Mouse (Mus musculus): ENCODE measurements around the gene Sox5.
A peak's percentile ranks its signal among the peaks of the same experiment; 100 is the strongest.
"Not testable (repeated sequence)": the region's sequence is repeated elsewhere in the genome, so short reads cannot be mapped to it uniquely, and the experiment has no call there.

Sox5 gene

DNA sequence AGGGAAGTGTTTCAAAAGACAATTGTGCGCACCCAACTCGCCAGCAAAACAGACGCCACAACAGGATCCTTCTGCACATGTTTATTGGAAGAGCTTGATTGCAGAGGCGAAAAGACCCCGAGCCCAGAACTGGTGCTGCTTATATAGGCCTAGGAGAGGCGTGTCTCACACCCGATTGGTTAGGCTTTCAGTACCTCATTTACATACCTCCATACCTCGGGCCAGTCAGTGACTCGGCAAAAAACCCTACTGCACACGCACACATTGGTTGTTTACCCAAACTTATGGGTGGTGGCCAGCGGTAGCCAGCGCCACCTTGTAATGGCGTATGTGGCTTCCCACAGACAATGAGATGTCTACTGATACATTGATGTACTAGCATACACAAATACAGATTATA, 599.3 kb downstream of the Sox5 start:
- not testable (repeated sequence) for DNase-seq (ENCODE audit: low spot score)

DNA sequence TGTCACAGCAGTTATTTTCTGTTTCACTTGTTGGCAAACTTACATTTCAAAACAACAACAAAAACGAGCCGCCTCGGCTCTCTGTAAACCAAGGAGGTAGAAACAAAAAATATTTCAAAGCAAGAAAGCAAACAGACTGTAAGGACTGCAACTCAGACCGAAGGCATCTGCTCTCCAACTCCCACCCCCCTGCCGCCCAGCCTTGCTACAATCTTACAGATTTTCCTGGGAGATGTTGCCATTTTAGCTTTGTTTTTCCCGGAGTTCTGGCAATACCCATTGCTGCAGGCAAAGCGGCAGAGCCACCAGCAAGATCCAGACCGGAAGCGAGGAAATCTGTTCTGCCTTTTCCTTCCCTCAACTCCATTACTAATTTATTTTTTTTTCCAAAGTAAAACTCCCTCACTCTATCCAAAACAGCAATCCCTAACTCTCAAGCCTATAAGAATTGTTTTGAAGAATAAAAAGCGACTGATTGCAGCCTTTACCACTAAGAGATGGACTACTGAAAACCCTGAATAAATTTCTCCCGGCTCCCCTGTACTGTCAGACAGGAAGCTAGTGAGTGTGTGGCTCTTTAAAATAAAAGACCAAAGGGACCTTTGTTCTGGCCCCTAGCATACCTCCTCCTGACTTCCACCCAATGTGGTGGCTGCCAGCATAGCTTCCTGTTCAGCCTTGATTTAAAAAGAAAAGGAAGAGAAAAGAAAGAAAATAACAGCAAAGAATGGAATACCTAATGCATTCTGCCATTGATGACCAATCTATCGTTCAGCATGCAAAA, 600.5 kb downstream of the Sox5 start:
- DNase-seq (ENCODE audit: low spot score) = peak; percentile 38

DNA sequence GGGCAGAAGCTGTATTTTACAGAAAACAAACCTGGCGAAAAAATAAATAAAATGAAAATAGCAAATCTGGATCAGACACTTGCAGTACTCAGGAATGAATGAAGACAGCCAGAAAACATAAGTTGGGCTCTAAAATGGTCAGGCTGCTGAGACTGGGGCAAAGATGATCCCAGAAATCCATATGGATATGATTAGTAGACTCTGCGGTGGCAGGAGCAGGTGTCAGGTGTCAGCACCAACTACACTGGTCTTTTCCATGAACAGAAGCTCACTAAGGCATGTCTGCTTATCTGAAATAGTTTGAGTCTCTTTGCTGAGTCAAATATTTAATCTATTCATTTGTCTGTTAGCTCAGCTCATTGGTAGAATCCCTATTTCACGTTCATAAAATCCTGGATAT, 602.7 kb downstream of the Sox5 start:
- DNase-seq (ENCODE audit: low spot score) = no peak

DNA sequence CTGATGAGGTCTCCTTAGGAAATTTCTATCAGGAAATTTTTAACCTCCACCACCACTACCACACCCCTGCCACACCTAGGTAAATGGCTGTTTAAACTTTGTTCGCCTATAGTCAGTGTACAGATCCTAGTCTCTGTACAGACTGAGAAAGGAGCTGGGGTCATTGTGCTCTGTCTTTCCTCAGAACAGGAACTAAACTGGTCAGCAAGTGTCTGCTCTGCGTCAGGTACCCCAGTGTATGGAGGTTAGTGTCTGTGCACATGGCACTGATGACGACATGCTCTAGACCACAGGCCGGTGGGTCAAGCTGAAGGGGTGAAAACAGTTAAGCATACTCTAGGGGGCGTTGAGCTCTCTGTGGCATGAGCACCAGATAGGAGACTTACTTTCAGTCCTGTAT, 605.1 kb downstream of the Sox5 start:
- DNase-seq (ENCODE audit: low spot score) = no peak

DNA sequence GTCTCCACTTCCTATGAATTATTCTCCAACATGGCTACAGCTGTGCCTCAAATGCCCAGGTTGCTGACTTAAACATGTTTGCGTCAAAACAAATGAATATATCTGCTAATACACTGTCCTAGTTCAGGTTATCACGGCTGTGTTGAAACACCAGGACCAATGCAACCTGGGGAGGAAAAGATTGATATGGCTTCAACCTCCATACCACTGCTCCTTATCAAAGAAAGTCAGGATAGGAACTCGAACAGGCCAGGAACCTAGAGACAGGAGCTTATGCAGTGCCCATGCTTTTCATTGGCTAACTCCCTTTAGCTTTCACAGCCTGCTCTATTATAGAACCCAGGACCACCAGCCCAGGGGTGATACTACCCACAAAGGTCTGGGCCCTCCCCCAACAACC, 606.2 kb downstream of the Sox5 start:
- no peak for DNase-seq (ENCODE audit: low spot score)

DNA sequence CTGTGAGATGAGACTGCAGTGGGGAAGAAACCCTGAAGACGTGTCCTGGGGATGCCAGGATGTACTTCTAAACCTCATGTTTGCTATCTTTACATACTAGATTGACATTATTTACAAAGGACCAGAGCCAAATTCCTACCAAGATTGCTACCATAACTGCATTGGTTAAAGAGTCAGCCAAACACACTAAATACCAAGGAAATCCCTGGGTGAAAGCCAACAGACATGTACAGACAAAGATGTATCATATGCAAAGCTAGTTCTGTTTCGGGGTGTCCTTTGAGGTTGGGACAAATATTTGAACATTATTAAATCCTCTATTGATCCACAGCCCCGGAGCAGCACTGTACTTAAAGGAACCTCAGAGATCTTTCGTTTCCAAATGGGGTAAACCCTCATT, 611.2 kb downstream of the Sox5 start:
- no peak for DNase-seq (ENCODE audit: low spot score)

DNA sequence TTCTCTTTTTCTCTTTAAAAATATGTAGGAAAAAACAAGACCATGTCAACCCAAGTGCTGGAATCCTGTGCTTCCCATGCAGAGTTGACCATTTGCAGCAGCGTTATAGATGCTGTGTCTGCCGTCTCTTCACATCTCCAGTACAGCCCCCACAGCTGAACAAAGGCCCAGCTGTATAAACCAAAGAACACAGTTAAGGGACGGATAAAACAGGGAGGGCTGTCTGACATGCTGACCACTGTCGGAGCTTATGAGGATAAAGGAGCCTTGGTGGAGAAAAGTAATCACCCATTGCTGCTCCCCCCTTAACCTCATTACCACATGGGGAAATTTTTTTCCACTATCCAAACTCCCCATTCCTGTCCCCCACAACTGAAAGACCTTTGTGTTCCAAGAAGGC, 612.0 kb downstream of the Sox5 start:
- DNase-seq (ENCODE audit: low spot score) = no peak

DNA sequence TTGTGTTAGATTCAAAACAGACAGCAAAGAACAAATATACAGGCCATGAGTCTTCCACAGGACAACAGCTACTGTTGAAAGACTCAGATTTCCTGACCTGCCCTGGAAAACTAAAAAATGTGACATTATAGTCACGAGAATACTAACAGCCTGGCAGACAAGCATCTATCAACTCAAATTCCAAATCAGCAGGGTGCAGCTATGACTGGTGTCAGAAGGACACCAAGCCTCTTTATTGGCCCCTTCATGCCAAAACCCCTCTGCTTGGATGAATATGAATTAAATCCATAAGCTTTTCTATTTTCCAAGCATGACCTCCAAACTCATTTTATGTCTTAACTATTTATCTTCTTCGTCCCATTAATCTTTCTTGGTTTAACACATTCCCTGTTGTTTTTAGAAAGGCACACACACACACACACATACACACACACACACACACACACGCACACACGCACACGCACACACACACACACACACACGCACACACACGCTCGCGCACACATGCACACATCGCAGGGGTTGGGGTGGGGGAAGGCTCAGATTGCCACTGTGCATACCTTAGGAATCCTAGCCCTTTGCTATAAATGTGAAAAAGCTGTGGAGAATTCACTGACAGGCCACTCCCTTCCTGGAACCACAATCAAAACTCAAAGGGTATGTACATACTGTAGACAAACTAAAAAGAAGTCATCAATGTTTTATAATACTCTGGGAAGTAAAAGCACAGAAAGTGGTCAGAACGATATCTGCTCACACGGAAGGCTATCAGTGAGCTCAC, 612.9 kb downstream of the Sox5 start:
- no peak for DNase-seq (ENCODE audit: low spot score)

DNA sequence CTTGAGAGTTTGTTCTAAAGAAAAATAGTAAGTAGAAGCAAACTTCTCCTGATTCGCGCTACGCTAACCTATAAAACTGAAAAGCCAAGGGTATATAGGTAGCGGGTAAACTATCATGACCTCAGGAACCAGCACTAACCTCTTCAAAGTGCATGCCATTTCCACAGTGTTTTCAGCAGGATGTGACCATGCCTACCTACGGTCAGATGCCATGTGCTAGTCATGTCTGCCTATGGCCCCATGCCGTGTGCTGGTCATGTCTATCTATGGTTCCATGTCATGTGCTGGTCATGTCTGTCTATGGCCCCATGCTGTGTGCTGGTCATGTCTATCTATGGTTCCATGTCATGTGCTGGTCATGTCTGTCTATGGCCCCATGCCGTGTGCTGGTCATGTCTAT, 614.7 kb downstream of the Sox5 start:
- no peak for DNase-seq (ENCODE audit: low spot score)

DNA sequence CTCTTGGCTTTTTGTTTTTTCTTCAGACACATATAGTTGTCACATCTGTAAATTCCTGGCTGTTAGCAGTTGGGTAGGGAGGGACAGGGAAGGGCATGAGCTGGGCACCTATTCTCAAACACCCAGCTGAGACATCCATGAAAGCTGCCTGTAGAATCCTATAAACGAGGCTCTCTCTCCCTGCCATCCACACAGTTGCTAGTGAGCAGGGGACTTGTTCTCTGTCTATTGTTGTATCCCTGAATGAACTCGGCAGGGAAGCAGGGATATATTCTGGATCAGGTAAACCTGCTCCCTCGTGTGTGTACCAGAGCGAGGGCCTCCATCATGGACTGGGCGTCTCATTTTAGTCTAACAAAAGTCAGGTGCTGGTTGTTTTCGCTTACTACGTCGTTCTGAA, 615.1 kb downstream of the Sox5 start:
- DNase-seq (ENCODE audit: low spot score) = no peak

DNA sequence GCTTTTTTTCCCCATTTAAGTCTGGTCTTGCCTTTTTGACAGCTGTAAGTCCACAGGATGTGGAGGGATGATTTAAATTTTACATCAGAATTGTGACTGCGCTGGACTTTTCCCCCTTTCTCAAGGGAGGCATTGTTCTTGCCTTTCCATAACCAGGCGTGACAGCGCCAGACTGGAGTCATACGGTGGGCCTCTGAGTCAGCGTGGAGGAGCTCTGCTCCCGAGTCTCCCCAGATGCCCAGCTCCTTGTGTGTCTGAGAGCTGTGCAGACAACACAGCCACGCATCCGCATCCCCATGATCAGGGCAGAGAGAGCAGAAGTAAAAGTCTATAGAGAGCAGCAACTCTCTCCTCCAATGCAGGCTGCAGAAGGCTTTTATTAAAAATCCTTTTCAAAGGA, 615.7 kb downstream of the Sox5 start:
- DNase-seq (ENCODE audit: low spot score) = no peak

DNA sequence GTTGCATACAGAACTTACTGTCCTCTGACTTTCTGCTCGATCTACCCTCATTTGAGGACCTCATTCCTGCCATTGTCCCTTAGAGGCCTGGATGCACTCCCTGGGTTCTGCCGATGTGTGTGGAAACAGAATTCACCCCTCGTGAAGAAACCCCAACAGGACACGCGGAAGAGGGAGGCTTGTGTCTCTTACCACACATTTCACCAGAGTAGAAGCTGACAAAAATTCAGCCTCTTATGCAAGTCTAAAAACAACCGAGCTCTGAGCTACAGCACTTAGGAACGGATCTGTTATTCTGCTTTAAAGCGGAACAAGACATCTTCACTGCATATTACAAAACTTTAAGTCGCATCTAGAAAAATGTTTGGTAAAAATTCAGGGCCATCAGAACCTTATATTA, 618.3 kb downstream of the Sox5 start:
- no peak for DNase-seq (ENCODE audit: low spot score)

DNA sequence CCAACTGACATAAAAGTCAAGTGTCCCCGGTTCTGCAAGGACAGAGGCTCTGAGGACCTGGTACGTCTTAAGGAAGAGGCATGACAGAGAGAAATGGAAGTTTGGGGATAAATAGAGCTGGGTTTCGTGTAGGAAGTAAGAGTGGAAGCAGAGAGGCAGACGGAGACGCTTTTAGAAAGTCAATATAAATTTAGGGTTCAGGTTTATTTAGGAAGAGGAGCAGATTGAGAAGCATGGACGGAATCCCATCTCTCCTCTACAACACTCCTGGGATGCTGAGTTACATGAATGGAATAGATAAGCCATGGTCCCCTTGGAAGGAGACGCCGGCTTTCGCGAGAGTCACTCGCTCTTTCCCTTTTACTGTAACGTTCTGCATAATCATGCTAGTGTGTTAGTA, 623.1 kb downstream of the Sox5 start:
- DNase-seq (ENCODE audit: low spot score) = no peak

DNA sequence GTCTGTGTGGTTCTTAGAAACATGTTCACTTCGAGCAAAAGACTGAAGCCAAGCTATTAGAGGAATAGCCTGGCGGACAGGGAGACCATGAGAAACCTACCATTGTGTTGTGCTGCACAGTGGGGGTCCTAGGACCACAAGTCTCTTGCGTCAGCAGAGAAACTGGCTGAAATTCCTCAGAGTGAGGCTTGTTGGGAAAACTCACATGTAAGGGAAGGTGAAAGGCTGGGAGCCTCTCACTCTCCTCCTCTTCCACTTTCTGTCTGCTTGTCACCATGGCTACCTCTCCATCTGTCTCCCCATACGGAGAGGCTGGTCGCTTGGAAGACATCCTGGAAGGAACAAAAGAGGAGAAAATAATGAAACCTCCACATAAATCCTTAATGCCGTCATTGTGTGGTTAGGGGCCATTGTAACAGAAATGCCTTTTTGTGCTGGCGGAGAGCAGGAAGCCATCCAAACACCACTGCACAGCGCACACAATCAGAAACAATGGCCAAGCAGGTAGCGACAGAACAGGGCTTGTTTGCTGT, 626.8 kb downstream of the Sox5 start:
- peak; percentile 56 for DNase-seq (ENCODE audit: low spot score)

DNA sequence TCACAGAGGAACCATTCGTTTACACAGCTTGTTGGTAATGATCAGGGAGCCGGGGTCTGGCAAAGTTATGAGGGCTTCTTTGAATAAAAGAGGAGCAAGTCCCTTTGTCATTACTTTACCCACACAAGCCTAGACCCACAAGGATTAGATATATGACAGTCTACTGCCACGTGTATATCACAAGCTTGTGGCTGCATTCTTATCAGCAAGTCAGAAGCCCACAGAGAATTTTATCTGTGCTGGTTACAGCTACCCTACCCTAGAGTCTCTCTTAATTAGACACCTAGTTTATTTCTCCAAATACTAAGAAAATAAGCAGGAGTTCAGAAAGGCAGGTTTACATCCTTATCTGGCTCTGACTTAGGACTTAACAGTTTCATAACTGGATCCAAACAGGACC, 629.8 kb downstream of the Sox5 start:
- DNase-seq (ENCODE audit: low spot score) = no peak

DNA sequence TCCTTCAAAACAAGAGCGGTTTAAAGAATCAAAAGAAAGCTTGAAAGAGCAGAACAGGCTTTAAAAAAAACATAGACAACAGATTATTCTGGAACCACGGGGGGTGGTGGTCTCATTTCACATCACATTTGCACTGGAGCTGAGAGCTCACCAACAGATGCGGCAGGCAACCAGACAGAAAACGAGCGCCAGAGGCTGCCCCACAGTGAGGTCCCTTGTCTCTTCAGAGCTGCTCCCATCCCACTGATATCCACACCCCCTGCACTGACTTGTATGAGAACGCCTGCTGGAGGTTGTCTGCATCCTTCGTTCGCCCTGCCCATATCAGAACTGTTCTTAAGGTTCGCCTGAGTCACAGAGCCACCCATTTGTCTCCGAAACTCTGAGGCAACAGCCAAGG, 630.7 kb downstream of the Sox5 start:
- DNase-seq (ENCODE audit: low spot score) = no peak

DNA sequence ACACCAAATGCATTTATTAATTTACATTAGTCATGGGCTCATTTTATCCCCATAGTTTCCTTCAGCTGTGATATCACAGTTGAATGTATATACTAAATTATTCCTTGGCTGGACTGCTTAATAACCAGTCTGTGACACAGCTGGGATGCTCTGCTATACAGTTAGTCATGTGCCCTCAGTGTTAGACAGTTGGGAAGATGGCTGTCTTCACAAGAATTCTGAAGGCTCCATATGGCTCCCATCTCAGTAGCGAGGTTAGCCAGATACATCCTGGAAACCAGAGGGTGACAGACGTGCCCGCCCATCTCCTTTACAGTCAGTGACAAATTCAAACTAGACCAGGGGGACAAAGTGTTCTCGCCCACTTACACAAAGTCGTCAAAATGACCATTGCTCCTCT, 644.4 kb downstream of the Sox5 start:
- DNase-seq (ENCODE audit: low spot score) = no peak

DNA sequence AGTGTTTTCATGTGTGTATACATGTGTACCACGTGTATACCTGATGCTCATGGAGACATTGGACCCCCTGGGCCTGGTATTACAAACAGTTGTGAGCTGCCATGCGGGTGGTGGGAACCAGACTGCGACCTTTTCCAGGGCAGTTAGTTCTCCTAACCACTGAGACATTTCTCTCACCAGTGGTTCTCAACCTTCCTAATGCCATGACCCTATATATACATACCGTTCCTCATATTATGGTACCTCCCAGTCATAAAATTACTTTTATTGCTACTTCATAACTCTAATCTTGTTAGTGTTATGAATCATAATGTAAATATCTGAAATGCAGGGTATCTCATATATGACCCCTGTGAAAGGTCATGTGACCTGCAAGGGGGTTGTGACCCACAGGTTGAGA, 644.9 kb downstream of the Sox5 start:
- no peak for DNase-seq (ENCODE audit: low spot score)

DNA sequence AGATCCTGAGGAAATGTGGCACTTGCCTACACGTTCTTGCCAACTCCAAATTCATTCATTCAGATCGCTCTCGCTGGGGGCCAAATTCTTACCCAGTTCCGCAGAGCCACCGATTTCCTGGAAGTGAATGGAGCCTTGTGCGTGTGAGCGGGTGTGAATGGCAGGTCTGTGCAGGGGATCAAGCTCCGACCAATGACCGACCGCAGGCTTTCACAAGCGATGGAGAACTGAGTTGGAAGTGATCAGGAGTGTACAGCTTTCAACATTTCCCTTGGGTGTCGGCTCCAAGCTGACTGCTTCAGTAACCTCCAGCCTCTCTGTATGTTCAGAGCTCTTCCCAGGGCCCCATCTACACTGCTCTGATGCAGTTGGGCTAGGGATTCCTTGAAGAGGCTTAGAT, 651.9 kb downstream of the Sox5 start:
- no peak for DNase-seq (ENCODE audit: low spot score)

DNA sequence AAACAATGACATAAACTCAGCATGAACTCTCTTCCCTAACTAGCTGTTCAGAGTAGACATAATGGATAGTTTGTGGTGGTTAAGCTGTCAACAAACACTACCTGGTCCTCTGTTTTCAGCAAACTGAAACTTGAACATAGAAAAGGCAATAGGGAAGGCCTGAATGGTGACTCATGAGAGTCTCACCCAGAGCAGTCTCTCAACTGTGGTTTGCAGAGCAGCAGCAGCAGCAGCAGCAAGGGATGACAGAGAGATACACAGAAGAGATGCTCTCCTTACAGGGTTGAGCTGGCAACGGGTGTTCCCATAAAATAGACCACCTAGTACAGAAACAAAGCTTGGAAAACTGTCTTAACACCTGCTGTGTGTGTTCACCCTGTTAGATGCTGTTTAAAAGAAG, 661.8 kb downstream of the Sox5 start:
- no peak for DNase-seq (ENCODE audit: low spot score)

DNA sequence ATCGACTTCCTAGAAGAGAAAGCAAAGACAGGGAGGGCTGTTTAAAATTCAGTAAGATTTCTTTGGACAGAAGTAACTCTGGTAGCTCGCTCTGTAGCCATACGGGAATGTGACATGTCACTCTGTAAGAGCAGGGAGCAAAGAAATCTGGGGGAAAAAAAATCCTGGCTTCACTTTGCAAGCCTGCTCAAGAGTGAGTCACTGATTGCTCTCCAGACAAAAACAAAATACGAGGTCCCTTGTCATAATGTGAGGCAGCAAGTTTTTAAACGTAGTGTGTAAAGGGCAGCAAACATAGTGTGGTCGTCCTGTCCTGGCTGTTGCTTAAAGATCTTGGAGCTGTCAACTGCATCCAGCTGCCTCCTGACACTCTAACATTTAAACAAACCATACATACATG, 665.1 kb downstream of the Sox5 start:
- no peak for DNase-seq (ENCODE audit: low spot score)

DNA sequence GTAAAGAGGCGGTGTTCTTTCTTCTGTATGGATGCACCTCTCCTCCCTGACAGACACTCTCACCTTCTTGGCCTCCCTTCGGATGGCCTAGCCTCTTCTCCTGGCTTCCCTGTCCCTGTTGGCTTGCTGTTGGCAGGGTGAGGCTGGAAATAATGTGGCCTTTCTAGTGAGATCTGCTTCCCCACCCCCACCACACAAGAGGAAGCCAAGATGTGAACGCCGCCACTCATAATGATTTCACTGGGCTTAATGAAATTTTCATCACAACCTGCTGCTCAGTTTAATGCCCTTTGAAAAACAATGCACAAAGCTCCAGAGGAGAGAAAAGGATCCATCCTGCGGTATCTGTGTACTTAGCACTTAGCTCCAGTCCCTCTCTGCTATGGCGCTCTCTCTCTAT, 670.2 kb downstream of the Sox5 start:
- DNase-seq (ENCODE audit: low spot score) = no peak

DNA sequence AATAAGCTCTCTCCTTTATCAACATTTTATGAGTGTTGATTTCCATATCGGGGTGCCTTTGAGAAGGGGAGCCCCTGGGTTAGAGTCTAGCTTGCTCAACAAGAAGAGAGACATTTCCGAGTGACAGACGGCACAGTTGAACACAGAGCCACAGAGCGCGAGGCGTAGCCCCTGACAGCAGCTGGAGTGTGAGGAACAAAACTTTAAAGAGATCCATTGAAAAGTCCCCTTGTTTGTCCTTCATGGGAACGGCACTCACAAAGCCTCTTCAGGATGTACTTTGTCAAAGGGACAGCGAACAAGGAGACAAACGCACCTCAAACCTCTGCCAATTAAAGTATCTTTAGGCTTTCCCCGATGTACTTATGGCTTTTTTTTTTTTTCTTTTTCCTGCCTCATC, 674.9 kb downstream of the Sox5 start:
- no peak for DNase-seq (ENCODE audit: low spot score)

DNA sequence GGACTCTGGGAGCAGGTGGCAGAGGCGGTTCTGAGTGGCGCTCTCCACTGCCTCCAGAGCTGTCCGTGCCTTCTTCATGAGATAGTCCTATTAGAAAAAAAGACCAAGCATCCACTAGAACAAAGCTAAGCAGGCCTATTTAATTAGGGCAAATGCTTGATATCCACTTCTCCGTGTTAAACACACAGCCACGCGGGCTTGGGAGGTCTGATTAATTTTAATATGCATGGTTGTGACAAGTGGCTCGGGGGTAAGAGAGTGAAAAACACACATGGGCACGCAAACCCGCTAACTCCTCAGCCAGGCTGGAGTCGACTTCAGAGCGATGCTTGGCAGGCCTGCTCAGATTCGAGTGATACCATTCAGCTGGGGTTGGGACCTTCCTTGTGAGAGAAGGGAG, 676.1 kb downstream of the Sox5 start:
- DNase-seq (ENCODE audit: low spot score) = no peak

All from layer of hippocampus, adult 11-12 months (tissue).